Mouse (Mus musculus) lung, embryonic 15.5 days (tissue): ENCODE results near the gene Rgcc. TPM values are rescaled to one million over a fixed set of nuclear protein-coding genes. Genes with fewer than 3 reads are reported as not detected.

Experiments
- ATAC-seq: fragments of 200-750 bp; cut with Nextera tagmentation; 2 replicates; pipeline ENCODE4 v1.8.0; 2017; ENCODE audit warnings: moderate number of reproducible peaks, borderline replicate concordance; ENCODE audit not compliant: low FRiP score, low TSS enrichment; ENCODE audit errors: extremely low read depth
- H3K27ac ChIP-seq: fragments of 300-500 bp; sonication (generic); 2 replicates; pipeline ENCODE4 v1.5.1; 2015; ENCODE audit warnings: moderate library complexity, mild to moderate bottlenecking, inconsistent platforms
- H3K27me3 ChIP-seq: fragments of 300-500 bp; sonication (generic); 2 replicates; pipeline ENCODE4 v1.6.1; 2015; ENCODE audit warnings: inconsistent platforms
- H3K36me3 ChIP-seq: fragments of 300-500 bp; sonication (generic); 2 replicates; pipeline ENCODE4 v1.6.1; 2015; ENCODE audit warnings: inconsistent platforms
- H3K4me1 ChIP-seq: fragments of 300-500 bp; sonication (generic); 2 replicates; pipeline ENCODE4 v1.6.1; 2015; ENCODE audit warnings: inconsistent platforms
- H3K4me2 ChIP-seq: fragments of 300-500 bp; sonication (generic); 2 replicates; pipeline ENCODE4 v1.6.1; 2015; ENCODE audit warnings: inconsistent platforms, mild to moderate bottlenecking, moderate library complexity
- H3K4me3 ChIP-seq: fragments of 300-500 bp; sonication (generic); 2 replicates; pipeline ENCODE4 v1.5.1; 2015; ENCODE audit warnings: mild to moderate bottlenecking, inconsistent platforms
- H3K9ac ChIP-seq: fragments of 300-500 bp; sonication (generic); 2 replicates; pipeline ENCODE4 v1.6.1; 2015; ENCODE audit warnings: inconsistent platforms
- H3K9me3 ChIP-seq: fragments of 300-500 bp; sonication (generic); 2 replicates; pipeline ENCODE4 v1.6.1; 2016; ENCODE audit warnings: inconsistent platforms
- WGBS: fragments of 180-500 bp; shearing (Covaris S2); methylation state at CpG from one replicate; pipeline ENCODE4 v1.1.7; 2015; 5-methylcytosine and 5-hydroxymethylcytosine counted together
- polyA plus RNA-seq: library from polyadenylated mRNA; unstranded; fragments of >200 nt; fragmentation: Nextera tagmentation; extraction: Ambion mirVana; gene quantifications from 2 replicates; pipeline ENCODE4 v1.2.1, GENCODE M21; 2015

Rgcc gene
- 144 and 154 TPM in 2 replicates for polyA plus RNA-seq

DNA sequence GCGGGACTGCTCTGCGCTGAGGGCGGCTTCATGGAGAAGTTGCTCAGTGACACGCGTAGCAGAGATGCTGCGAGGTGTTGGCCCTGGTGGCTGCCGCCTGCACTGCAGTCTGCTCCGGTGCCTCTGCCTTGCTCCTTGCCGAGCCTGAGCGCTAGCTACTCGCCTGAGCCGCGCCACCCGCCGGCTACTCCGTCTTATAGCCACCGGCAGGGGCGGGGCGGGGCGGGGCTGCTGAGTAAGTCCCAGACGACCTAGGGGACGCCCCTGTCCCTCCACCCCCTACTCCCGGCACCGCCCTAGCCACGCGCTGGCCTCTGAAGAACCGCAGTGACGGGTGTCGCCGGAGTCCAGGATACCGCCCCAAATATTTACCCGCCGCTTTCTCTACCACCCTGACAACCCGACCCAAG lies at the start of gene Rgcc:
Gene Rgcc, minus strand, starts transcription at position 180 of the 410 bp plus-strand sequence.
- no peaks in the 10 kb centered on the region for H3K36me3 ChIP-seq
- H3K9me3 ChIP-seq, result no peaks in the 10 kb centered on the region
- H3K27ac ChIP-seq, result no peak within 1 kb of the TSS; the same call in 1 of the 2 replicates
- peaks cover 8% of the 10 kb centered on the region; the same call in 1 of the 2 replicates for H3K27me3 ChIP-seq
- ATAC-seq, result peak; percentile 96
- peak within 1 kb of the TSS; percentile 99 for H3K4me2 ChIP-seq
- peak within 1 kb of the TSS; percentile 67 for H3K9ac ChIP-seq
- H3K4me1 ChIP-seq, result peaks cover 23% of the 10 kb centered on the region
- WGBS, result under 1% methylated on average over 31 of the region's 34 CpGs
- peak within 1 kb of the TSS; percentile 67 for H3K4me3 ChIP-seq

DNA sequence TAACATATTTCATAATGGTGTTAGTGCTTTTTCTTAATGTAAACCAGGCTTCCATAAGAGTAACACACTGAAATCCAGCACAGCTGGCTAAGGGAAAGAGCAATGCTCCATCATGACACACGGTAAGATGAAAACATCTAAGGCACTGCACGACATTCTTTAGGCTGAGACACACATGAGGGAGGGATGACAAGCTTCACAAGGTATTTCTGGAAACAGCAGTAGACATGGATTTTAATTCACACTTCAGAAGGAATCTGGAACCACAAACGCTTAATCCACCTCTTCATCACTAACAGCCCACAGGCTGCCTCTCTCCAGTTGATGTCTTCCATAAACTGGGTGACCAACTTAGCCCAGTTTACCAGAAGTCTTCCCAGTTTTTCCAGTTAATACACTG lies 44.9 kb upstream of the Rgcc start:
- Histone ChIP-seq H3K27ac (no peak overlapping the region), H3K4me3 (no peak overlapping the region), H3K4me2 (no peak overlapping the region), H3K27me3 (no peaks in the 10 kb centered on the region), H3K4me1 (no peaks in the 10 kb centered on the region), H3K36me3 (peaks cover 48% of the 10 kb centered on the region), H3K9ac (no peak overlapping the region), H3K9me3 (no peaks in the 10 kb centered on the region)
- WGBS, result 73% methylated on average over 3 of the region's 3 CpGs
- no peak for ATAC-seq

DNA sequence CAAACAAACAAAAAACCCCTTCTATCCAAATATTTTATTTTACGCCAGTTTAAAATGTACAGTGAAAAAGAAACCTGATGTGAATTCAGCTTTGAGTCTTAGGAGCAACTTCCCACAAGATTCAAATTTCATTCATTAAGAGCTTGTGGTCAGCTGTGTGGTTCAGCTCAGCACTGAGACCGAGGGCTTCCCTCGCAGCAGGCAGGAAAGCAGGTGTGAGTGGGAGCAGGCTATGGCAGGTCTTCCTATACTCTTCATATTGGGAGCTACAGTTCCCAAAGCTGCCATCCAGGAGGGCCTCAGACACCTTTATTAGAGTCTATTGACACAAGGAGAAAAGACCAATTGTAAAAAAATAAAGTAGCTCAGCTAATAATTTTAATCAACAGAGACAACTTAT lies 34.2 kb upstream of the Rgcc start:
- ATAC-seq, result no peak
- Histone ChIP-seq H3K27ac (no peak overlapping the region), H3K4me3 (no peak overlapping the region), H3K4me1 (peaks cover 8% of the 10 kb centered on the region; the same call in 1 of the 2 replicates), H3K9ac (no peak overlapping the region), H3K27me3 (no peaks in the 10 kb centered on the region), H3K36me3 (peaks cover 46% of the 10 kb centered on the region), H3K4me2 (no peak overlapping the region), H3K9me3 (no peaks in the 10 kb centered on the region)
- 95% methylated on average over 3 of the region's 3 CpGs for WGBS

DNA sequence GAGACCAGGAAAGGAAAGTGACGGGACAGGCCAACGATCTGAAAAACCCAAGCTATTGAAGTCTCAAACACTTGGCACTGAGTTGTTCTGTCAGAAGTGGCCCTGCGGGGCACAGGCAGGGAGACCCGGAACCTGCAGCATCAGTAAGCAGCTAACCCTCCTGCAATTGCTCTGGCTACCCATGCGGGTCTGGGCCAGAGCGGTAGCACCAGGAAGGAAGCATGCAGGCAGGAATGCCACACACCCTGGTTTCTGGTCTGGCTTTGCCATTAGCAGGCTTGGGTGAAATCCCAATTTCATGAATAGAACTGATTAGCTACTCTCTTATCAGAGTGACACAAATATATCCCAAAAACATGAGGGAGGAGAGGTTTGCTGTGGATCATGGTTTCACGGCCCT lies 30.5 kb upstream of the Rgcc start:
- Histone ChIP-seq H3K4me1 (peaks cover 8% of the 10 kb centered on the region; the same call in 1 of the 2 replicates), H3K27me3 (no peaks in the 10 kb centered on the region), H3K27ac (peak overlapping the region; percentile 24; the same call in 1 of the 2 replicates), H3K9ac (no peak overlapping the region), H3K9me3 (no peaks in the 10 kb centered on the region), H3K4me3 (no peak overlapping the region), H3K36me3 (peaks cover 25% of the 10 kb centered on the region), H3K4me2 (no peak overlapping the region)
- 62% methylated on average over 7 of the region's 7 CpGs for WGBS
- no peak for ATAC-seq

DNA sequence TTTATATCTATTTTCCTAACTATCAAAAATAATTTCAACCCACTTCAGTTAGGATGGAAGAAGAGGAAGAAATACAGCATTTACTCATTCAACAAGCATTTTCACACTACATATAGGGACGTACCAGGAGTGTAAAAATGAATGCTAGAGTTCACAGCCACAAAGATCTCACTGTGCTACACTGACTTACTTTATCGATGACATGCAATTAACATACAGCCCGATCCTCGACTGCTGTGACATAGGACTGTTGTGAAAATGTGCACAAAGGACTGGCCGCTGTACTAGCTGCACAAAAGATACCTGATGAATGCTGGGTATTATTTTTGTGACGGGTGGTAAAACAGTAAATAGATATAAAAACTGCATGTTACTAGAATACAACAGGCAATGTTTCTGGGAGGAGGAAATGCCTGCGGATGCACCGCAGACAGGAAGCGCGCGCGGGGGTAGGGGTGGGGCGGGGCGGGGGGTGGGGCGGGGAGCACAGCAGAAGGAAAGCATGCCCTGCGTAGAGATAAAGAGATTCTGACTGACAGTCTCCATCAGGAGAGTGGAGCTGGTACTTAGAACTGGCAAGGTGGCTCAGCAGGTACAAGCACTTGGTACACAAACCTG lies 29.6 kb upstream of the Rgcc start:
- H3K9ac ChIP-seq, result no peak overlapping the region
- H3K4me3 ChIP-seq, result no peak overlapping the region; the same call in 1 of the 2 replicates
- H3K4me1 ChIP-seq, result peaks cover 8% of the 10 kb centered on the region; the same call in 1 of the 2 replicates
- peak; percentile 55; the same call in 1 of the 2 replicates for ATAC-seq
- H3K9me3 ChIP-seq, result no peaks in the 10 kb centered on the region
- no peak overlapping the region for H3K27ac ChIP-seq
- H3K27me3 ChIP-seq, result no peaks in the 10 kb centered on the region
- WGBS, result 49% methylated on average over 16 of the region's 16 CpGs
- H3K4me2 ChIP-seq, result peak overlapping the region; percentile 35
- peaks cover 16% of the 10 kb centered on the region for H3K36me3 ChIP-seq

DNA sequence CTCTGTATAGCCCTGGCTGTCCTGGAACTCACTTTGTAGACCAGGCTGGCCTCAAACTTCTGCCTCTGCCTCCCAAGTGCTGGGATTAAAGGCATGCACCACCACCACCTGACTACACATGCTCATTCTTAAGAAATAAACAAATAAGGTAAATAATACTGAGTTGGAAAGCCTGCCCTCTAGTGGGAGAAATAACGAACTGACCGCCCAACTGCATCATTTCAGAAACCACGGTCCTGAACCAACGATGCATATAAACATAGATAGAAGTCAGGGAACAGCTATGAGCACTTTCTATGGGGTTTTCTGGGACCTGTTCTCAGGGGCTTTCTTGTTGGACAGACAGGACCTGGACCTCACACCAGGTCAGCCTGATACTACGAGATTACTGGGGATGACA lies 25.6 kb upstream of the Rgcc start:
- H3K4me1 ChIP-seq, result peaks cover 13% of the 10 kb centered on the region
- 25% methylated on average over 5 of the region's 5 CpGs for WGBS
- no peaks in the 10 kb centered on the region for H3K36me3 ChIP-seq
- ATAC-seq, result no peak; the same call in 1 of the 2 replicates
- H3K9me3 ChIP-seq, result no peaks in the 10 kb centered on the region
- H3K4me3 ChIP-seq, result no peak overlapping the region
- no peak overlapping the region for H3K27ac ChIP-seq
- no peak overlapping the region for H3K4me2 ChIP-seq
- no peak overlapping the region for H3K9ac ChIP-seq
- H3K27me3 ChIP-seq, result no peaks in the 10 kb centered on the region

DNA sequence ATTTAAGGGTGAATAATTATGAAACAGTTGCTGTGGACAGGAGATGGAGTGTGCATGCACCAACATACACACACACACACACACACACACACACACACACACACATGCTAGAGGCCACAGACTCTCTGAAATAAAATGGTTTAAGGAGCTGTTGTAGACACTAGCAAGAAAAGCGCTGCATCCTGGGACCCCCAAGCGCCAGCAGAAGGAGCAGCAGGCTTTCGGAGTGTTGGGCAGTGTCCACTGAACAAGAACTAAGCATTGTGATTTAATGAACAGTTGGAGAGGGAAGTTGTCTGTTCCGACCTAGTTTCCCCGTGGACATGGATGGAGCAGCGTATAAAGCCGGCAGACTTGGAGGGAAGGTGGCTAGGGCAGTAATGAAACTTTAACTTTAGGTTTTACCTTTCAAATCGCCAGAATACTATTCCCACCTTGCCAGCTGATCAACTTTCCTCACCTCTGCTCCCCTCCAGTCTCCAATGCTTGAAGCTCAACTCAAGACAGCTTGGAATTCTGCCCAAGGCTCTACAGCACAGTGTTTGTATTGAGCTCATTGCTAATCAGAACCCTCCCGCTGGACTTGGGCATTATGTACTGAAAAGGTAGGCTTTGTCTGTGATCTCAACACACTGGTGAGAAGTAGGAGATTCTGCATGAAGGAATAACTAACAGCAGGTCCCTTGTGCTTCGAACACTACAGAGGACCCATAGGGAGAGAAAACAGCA lies 22.8 kb upstream of the Rgcc start:
- H3K9me3 ChIP-seq, result no peaks in the 10 kb centered on the region
- no peak overlapping the region for H3K4me2 ChIP-seq
- 70% methylated on average over 10 of the region's 10 CpGs for WGBS
- H3K4me3 ChIP-seq, result no peak overlapping the region
- H3K27me3 ChIP-seq, result no peaks in the 10 kb centered on the region
- no peak for ATAC-seq
- no peaks in the 10 kb centered on the region for H3K36me3 ChIP-seq
- peaks cover 7% of the 10 kb centered on the region; the same call in 1 of the 2 replicates for H3K4me1 ChIP-seq
- no peak overlapping the region for H3K9ac ChIP-seq
- H3K27ac ChIP-seq, result no peak overlapping the region

DNA sequence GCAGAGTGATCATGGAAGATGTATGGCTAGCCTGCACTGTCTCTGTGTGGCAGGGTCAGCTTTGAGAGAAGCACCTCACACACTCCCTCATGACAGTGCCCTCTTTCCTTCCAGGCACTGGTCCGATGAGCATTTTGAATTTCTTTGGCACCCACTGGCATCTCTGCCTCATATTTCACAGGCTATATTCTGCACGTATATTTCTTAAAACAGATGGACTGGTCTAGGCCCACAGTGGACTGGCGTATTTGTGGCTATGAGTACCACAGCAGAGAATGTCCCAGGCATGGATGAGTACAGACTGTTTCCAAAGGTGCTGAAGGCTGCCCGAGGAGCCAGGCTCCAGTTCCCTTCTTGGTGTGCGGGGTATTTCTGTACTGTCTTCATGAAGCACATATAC lies 20.4 kb upstream of the Rgcc start:
- no peaks in the 10 kb centered on the region for H3K9me3 ChIP-seq
- H3K27ac ChIP-seq, result no peak overlapping the region
- no peaks in the 10 kb centered on the region for H3K36me3 ChIP-seq
- WGBS, result 82% methylated on average over 5 of the region's 5 CpGs
- H3K4me2 ChIP-seq, result no peak overlapping the region
- peaks cover 7% of the 10 kb centered on the region; the same call in 1 of the 2 replicates for H3K4me1 ChIP-seq
- no peak for ATAC-seq
- H3K27me3 ChIP-seq, result no peaks in the 10 kb centered on the region
- no peak overlapping the region for H3K9ac ChIP-seq
- no peak overlapping the region for H3K4me3 ChIP-seq

DNA sequence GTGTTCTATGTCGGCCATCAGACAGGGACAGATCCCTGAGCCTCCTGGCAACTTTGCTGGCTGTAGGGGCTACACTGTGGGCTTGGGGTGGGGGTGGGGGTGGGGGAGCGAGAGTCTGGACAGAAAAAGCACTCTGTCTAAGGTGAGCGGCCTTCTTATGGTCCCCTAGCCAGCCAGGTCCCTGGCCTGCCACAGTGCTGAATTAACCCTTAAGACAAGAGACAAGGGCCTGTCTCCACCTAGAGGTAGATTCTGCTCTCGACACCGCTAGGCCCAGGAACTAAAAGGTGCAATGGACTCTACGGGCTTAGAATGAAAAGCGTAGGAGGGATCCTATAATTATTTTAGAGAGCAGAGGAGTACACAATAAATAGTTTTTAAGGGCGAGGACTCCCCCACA lies 19.7 kb upstream of the Rgcc start:
- Histone ChIP-seq H3K27me3 (no peaks in the 10 kb centered on the region), H3K27ac (no peak overlapping the region), H3K4me2 (no peak overlapping the region), H3K9me3 (no peaks in the 10 kb centered on the region), H3K9ac (no peak overlapping the region), H3K4me1 (peaks cover 7% of the 10 kb centered on the region; the same call in 1 of the 2 replicates), H3K4me3 (no peak overlapping the region), H3K36me3 (no peaks in the 10 kb centered on the region)
- peak; percentile 70; the same call in 1 of the 2 replicates for ATAC-seq
- 22% methylated on average over 8 of the region's 8 CpGs for WGBS

DNA sequence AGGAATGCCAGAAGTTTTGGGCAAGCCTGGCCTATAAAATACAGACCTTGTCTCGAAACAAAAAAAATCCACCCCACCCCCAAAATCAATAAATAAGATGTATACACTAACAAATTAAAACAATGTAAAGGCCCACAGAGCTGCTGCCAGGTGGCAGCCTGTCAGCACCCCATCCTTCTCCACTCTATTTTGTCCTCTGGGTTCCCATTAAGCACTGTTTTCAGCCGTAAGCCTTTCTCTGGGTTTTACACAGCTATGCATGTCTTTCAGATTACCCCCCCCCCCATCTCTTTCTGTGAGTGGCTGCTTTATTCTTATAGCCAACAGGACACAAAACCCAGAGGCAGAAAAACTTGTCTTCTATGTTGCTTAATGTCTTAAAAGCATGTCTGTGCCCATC lies 16.2 kb upstream of the Rgcc start:
- Histone ChIP-seq H3K4me1 (peaks cover 4% of the 10 kb centered on the region; the same call in 1 of the 2 replicates), H3K9ac (no peak overlapping the region), H3K27me3 (no peaks in the 10 kb centered on the region), H3K9me3 (no peaks in the 10 kb centered on the region), H3K4me3 (no peak overlapping the region), H3K27ac (no peak overlapping the region), H3K36me3 (no peaks in the 10 kb centered on the region), H3K4me2 (no peak overlapping the region)
- 69% methylated on average over 2 of the region's 2 CpGs for WGBS
- no peak for ATAC-seq

DNA sequence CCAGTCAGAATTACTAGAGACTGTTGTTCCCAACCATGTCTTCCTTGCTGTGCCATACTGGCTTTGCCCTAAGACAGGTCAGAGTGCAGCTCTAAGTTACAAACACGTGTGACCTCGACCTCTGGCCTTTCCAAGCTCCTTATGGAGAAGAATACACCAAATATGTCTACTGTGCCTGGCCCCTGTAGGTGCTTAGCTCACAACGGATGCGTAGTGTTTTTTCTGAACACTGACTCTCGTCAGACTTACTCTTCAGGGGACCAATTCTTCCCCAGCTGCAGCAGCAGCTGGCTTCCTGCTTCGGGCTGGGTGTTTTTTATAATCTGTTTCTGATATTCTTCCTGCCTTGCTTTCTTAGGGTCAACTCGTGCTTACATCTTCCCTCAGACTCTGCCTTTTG lies 14.4 kb upstream of the Rgcc start:
- no peaks in the 10 kb centered on the region for H3K9me3 ChIP-seq
- H3K4me2 ChIP-seq, result no peak overlapping the region
- ATAC-seq, result no peak
- 42% methylated on average over 7 of the region's 7 CpGs for WGBS
- no peak overlapping the region for H3K9ac ChIP-seq
- H3K4me3 ChIP-seq, result no peak overlapping the region
- peaks cover 5% of the 10 kb centered on the region; the same call in 1 of the 2 replicates for H3K4me1 ChIP-seq
- no peak overlapping the region for H3K27ac ChIP-seq
- H3K27me3 ChIP-seq, result no peaks in the 10 kb centered on the region
- H3K36me3 ChIP-seq, result no peaks in the 10 kb centered on the region
